Mouse (Mus musculus) spleen, adult 12 weeks (tissue): ENCODE measurements at regions not wholly inside any gene's neighbourhood (a gene's known extent, or its start where the extent isn't known, plus 50 kb on each side); places are given as distances from the start of the nearest gene placed in this dataset.

Source experiments
- DNase-seq: peaks from one replicate; pipeline ENCODE4 v3.0.0; 2022; ENCODE audit warnings: low spot score

DNA sequence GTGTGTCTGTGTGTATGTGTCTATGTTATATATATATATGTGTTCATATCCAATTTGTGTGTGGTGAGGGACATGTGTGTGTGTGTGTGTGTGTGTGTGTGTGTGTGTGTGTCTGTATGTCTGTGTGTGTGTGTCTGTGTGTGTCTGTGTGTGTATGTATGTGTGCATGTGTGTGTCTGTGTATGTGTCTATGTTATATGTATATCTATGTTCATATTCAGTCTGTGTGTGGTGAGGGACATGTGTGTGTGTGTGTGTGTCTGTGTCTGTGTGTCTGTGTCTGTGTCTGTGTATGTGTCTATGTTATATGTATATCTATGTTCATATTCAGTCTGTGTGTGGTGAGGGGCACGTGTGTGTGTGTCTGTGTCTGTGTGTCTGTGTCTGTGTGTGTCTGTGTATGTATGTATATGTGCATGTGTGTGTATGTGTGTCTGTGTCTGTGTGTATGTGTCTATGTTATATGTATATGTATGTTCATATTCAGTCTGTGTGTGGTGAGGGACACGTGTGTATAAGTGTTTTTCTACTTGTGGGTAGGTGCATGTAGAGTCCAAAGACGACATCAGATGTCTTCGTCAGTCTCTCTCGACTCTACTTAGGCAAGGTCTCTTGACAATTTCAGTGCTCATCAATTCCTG, 370.5 kb upstream of the Slc7a11 start:
- no peak for DNase-seq

DNA sequence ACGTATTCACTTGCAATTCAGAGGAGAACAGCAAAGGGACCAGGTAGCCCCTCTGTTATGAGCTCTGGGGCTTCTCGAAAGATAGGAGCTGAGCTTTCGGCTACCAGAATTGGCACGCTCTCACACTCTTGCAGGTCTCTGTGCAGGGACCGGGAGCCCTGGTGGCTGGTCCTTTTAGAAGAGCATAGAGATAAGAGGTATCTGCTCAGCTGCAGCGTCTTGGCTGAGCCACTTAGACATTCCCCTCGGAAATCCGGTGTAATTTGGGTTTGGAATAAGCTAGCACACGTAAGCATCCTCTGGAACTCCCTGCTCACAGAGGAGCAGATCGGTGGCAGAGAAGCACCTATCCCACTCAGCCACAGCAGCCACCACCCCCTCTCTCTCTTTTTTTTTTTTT, 372.3 kb upstream of the Slc7a11 start:
- DNase-seq = no peak

DNA sequence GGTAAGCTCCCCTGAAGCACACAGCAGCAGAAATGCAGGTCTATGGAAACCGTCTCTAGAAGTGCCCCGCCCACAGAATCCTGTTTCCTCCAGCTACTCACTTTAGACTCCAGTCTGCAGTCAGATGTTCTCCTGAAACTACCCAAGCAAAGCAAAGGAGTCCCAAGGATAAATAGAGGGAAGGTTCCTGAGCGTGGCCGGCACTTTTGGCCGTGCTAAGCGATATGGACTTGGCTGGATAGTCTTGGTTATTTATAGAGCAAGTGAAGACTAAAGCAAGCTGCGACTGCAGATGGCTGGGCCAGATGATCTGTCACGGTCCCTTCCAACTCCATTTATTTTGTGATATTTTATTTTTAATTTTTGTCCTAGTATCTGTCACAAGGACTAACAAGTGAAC, 373.1 kb upstream of the Slc7a11 start:
- DNase-seq = no peak

DNA sequence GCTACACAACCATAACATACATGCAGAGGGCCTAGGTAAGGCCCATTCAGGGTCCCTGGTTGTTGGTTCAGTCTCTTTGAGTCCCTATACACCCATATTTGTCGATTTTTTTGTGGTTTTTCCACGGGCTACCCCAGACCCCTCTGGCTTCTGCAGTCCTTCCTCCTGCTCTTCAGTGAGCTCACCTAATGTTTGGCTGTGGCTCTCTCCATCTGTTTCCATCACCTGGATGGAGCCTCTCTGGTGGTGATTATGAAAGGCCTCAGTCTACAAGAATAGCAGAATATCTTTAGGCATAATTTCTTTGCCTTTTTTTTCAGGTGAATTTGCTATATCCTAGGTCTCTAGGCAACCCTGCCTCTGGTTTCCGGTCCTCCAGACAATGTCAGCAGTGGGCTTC, 373.9 kb upstream of the Slc7a11 start:
- DNase-seq = no peak

DNA sequence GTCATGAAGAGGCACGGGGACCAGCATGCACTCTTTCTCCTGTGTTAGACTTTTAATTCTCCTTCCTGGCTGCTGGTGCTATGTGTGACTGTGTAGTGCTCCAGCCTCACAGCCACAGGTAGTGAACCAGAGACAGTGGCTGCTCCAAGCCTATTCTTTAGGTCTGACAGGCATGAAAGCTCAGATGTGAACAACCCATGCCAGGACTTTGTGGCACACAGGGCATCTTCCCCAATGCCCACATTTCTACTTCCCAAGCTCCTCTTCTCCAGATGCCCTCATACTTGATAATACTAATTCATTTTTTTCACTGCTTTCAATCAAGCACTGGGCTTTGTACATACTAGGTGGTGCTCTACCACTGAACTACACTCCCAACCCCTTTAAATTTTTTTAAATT, 377.4 kb upstream of the Slc7a11 start:
- DNase-seq = no peak

DNA sequence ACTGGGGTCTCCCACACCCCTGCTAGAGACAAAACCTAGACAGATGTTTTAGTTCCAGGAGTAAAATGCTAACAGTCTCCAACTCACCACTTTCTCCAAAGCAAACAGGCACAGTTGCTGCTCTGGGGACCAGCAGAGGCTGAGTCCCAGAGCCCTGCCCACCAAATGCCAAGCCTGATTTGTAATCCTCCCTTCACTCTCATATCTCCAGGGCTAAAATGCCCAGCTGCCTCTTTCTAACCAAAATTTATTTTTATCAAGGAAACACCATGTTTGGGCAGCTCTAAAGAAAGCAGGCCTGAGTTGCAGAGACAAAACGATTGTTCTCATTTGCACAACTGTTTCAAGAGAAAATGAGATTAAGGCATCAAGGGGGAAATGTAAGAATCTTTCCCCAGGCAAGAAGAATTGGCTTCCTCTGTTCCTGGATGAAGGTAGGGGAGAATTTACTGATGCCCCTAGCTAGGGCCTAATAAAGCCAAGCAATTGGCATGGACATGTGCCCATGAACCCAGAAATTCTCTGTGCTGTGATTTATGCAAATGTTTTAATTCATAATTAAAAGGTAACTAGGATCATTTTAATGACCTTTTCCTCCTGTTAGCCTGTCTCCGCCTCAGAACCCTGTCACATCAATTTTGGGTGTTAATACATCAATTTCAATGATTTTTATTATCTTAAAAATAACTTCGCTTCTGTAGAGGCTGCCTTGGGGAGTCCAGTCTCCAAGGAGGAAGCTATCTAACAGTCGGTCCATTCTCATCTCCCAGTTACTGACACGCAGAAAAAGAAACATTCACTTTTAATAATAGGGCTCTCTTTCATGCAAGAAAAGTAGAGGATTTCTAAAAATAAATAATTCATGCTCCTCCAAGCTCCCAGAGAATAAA, 382.4 kb upstream of the Slc7a11 start:
- no peak for DNase-seq

DNA sequence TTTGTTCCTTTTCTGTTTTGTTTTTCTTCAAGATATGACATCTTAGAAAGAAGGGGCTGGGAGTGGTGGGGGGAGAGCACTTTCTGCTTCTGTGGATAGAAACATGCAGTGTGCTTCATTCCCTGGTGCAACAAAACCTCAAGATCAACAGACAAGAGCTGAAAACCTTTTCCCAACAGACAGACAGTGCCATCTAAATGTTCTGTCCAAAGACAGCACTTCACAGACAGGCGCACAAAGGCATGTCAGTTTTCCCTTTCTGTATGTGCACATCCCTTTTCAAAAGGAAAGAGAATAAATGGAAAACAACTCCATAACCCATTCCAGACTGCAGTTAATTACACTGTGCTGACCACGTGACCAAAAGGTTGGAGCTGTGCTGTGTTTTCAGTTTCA, 383.0 kb upstream of the Slc7a11 start:
- DNase-seq = no peak

DNA sequence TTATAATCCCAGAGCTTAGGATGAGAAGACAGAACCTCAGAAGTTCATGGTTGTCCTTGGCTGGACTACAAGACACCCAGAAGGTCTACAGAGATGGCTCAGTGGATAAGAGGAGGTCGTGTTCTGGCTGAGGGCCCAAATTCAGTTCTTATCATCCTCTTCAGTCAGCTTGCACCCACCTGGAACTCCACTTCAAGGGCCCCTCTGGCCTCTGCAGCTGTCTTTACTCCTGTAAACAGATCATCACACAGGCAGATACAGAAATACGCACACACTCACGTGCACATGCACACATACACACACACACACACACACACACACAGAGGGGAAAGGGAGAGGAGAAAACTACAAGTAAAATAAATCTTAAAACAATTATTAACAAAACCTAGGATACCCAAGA, 385.8 kb upstream of the Slc7a11 start:
- DNase-seq = no peak

DNA sequence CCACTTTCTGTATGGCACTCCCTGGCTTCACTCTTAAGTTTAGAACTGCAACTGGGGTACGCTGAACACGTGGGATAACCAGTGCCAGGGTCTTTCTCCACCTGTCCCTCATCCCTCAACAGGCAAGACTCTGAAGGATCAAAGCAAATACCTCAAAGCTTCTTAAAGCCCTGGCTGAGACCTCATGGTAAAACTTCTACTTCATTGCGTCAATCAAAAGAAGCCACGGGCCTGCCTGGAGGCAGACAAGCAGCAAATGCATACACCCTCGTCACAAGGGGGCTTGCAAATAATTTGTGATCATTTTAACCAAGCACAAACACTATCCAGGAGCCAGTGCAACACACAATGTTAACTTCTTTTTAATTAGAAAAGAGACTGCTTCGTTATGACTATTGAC, 387.0 kb upstream of the Slc7a11 start:
- DNase-seq = no peak

DNA sequence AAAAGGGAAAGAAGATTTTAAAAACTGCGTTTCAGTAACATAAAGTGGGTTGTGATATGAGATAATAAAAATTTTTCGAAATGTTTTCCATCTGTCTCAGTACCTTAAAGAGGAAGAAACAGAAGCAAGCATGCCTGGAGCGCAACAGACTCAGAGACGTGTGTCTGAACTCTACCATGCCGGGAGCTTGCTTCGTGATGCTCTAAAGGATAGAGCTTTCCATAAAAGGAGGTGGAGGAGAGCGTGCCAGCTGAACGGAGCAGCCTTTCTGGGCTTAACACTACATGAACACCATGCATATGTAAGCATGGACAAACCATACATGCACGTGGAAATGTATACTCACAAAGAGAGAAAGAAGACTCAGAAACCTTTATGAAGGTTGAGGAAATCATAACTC, 387.5 kb upstream of the Slc7a11 start:
- DNase-seq = no peak

DNA sequence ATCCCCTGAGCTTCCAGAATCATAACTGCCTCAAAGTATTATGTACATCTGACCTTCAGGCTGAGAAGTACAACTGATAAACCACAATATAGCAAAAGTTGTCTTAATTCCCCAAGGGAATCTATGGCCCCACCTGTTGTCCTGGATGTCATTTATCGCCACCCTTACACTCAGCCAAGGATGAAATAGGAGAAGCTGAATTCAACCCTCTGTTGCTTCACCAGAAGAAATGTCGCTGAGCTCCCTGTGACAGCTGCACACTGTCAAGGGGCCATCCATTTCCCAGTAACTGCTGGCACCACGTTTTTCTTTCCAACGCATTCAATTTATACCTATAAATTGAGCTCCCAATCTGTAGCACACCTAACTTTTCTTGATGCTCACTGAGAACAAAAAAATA, 382.0 kb upstream of the Noct start:
- DNase-seq = no peak

DNA sequence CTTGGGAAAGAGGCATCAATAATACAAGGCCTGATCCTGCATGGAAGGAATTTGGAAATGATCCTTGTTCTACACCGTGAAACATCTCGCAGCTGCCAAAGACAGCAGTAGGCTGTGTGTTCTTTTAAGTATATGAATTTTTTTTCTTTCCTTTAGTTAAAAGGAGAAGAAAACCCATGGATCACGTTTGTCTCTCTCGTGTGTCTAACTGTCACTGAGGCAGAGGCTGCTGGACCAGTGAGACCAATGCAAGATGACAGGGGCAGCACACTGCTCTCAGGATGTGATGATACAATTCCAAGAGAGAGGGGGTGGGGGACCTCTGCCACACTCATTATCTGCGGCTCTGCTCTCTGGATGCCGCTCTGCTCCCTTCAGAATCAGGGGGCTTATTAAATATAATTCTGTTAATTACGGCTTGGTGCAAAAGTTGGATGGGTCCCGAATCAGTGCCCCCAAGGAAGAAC, 379.4 kb upstream of the Noct start:
- DNase-seq = no peak

DNA sequence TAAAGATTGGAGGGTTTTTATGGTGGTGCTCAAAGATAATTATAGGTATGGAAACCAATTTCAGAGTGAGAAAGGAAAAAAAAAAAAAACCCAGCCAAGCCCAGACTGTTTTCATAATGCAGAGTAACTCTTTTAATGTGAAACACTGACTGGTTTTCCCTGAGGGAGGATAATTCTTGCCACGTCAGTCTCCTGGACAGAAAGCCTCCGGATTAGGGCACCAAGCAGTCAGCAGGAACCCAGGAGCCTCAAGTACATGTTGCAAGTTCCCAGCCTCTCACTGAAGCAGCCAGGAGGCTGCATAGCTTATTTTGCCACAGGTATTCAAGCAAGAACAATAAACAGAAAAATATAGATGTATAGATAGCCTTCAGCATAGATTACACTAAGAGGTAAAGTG, 378.9 kb upstream of the Noct start:
- DNase-seq = no peak

DNA sequence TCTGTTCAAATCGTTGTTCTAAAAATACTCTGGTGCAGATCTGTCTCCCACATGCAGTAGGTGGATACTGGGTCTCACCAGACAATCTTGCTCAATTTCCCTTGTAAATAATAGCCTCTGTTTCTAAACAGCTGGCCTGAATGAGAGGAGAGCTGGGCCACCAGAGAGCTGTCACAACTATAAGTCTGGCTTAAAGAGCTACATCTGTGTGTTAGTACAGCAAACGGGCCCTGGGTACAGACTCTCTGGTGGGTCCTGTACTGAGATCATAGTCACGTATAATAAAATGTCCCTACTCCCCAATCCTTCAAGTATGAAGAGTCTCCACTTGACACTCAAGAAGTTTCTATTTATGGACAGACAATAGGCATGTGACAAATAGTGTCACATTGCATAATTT, 375.7 kb upstream of the Noct start:
- DNase-seq = no peak

DNA sequence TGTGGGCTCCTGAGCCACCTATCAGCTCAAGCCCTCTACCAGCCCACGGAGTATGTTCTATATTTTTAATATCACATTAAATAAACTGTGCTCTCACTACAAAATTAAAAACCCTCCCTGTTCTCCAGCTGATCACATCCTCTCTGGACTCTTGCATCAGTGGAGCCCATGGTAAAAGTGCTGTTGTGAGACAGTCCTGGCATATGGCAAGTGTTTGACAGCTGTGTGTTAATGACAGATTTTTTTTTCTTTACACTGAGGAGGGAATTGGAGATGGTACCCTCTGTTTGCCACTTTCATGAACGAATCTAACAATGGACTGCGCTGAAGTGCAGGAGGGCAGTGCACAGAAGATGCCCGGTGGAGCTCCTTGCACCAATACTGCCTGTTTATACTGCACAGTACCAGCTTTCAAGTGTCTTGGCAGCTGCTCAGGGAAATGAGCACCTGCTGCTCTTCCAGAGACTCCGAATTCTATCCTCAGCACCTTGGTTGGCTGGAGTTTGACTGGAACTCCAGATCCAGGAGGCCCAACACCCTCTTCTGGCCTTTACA, 373.1 kb upstream of the Noct start:
- DNase-seq = no peak

DNA sequence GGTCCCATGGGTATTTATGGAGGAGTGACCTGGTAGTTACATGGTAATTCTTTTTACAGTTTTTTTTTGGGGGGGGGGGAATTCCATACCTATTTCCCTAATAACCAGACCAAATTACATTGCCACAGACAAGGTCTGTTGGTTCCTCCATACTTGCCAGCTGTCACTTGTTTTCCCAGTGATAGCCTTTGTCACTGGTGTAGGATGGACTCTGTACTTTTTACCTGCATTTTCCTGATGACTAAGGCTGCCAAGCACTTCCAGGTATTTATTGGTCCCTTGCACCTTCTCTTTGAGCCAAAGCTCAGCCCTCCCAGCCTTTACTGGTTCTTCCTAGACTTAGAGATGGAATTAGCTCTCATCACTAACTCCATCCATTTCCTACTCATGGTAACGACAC, 357.1 kb upstream of the Noct start:
- DNase-seq = no peak

DNA sequence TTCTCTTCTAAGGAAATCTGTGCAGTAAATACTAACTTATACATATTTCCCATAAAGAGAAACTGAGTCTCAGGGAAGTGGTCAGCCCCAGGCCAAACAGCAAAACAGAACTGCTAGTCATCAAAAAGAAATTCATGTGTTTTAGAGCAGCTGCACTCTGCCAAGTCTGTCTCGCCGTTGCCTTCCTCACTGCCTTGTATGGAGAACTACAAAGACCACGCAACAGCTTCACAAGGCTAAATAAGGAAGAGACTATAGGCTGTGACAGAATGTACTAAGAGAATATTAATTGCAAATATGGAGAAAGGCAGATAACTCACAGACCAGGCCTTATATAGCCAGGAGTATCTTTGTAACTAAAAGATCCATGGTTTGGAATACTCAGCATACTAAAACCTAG, 355.0 kb upstream of the Noct start:
- no peak for DNase-seq

DNA sequence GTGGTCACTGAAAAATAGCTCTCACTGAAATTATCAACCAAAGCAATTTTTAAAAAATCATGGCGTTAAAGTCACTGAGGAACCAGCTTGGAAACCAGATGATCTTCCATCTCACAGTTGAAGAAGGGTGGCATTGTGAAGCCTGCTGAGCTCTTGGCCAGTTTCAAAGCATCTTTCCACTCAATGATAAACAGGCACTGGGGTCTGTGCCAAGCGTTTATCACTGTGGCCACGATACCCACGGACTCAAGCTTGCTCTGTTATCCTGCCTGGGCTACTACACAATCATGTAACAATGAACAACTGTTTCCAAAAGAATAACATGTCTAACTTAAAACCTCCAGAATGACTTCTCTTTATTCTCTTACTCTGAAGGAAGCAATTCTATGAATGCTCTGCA, 345.2 kb upstream of the Noct start:
- DNase-seq = no peak

DNA sequence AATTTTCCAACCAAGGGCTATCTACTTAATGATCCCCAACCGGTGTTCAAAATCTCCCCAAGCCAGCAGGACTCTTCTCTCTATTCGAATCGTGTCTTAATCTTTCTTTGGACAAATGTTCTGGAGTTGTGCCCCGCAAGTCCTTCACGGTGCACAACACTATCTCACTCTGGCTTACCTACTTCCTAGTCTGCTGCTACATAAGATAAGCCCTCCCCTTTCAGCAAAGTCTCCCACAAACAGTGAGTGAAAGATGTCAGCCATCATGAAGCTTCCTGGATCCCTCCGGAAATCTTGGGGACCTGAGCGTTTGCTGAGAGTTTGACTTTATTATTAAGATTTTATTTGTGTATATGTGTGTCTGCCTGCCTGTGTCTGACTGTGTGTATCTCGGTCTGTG, 344.7 kb upstream of the Noct start:
- no peak for DNase-seq

DNA sequence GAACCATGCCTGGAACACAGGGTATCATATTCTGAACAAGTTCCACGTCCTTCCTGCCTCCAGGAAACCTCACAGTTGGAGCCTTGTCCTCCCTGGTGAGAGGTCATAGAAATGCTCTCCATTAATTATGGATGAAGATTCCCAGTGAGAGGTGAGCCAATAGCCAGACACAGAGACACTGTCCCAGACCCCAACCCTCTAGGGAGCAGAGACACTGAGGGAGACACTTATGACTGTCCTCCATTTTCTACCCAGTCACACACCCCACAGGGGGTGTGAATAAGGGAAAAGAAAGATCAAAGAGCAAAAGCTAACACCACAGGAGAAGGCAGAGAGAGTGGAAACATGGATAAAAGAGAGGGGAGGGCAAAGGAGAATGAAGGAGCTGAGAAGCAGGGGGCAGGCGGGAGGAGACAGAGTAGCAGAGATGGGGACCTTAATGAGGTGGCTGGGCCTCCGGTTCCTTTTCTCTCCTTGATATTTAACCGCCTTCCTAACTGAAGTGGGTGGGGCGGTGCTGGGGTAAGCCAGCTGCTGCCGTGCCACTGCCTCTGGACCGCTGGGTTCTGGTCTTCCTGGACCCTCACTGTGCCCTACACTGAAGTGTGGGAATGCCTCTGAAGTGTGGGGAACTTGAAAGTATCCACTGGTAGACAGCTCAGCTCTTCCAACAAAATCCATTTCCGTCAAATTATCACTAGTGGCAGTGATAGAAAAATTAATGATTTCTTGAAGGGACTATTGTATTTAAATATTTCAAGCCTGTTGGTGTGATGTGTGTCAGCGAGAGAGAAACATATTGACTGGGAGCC, 342.6 kb upstream of the Noct start:
- DNase-seq = no peak

DNA sequence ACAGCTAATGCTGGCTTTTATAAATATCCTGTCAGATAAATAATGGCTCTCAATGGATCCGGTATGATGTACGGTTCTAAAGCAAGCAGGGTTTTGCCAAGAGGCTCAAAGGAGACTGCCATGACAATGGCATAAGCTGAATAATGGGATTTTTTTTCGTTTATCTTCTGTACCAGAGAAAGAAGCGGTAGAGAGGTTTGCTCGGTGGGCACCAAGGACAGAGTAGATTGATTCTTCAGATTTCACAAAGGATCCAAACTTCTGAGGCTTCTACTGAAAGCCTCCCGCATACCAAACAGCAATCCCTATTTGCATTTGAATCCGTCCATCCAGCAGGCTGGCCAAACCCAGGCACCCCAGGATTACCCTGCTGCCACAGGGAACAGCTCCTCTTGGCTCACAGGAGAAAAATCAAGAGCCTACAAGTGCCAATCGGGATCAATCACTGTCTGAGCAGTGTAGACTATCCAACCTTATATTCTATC, 342.0 kb upstream of the Noct start:
- DNase-seq = no peak

DNA sequence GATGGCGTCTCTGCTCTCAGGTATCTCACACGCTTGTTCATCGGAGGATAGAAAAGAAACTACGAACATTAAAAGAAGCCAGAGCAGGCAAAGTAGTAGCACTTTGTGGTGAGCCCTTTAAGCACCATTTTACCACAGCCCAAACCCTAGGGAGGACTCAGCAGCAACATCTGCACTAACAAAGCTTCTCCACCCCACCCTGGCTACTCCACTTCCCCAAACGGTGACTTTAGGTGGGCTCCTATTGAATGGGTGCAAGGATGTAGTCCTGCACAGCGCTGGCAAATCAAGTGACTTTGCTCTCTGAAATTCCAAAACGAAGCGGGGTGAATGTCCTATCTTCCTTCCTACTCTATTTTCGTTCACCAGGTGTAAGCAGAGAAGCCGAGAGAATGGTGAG, 337.9 kb upstream of the Noct start:
- DNase-seq = no peak
